Mouse (Mus musculus): ENCODE data around the gene Sf3b1. TPM values are rescaled to one million over a fixed set of nuclear protein-coding genes. Genes with fewer than 3 reads are reported as not detected.
"Not testable (repeated sequence)": the region's sequence is repeated elsewhere in the genome, so short reads cannot be mapped to it uniquely, and the experiment has no call there.

Sf3b1 gene
- polyA plus RNA-seq, 1 experiment from 2014 or later: 327 TPM

DNA sequence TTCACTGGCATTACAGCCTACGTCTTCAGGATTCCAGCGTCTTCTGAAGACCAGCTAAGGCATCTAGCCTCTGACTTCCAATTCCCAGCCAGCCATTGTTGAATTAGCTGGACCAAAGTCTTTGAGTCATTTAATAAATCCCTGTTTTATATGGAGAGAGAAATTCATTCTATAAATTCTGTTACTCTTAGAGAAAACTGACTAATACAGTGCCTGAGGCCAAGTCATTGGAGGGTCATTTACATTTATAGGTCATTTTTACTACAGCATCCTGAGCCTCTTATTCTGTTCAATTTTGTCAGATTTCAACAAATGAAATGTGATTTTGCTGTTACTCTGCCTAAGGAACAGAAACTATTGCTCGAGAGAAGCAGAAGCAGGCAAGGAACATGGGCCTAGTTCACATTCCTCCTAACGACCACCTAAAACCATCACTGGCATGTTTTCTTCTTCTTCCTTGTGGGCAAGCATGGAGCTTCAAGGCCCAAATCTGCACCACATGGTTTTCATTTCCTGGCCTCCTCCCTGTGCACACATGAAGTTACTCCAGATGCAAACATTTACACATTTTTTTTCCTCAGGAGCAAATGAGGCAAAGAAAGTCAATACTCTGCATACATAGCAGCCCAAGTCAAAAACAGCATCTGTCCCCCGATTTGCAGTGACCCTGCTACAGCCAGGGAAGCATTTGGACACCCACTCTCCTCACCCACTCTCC, 55.4 kb downstream of the Sf3b1 start:
- no peaks in the 10 kb centered on the region for H3K36me3 ChIP-seq
- WGBS: 81% methylated on average over 5 of the region's 5 CpGs
- no peak overlapping the region for H3K27ac ChIP-seq
- no peaks in the 10 kb centered on the region for H3K27me3 ChIP-seq (replicated peaks)
- no peak overlapping the region for H3K4me2 ChIP-seq (replicated peaks)
- H3K4me3 ChIP-seq (replicated peaks): no peak overlapping the region
- H3K4me1 ChIP-seq (replicated peaks): no peaks in the 10 kb centered on the region
- H3K9ac ChIP-seq: no peak overlapping the region
- no peaks in the 10 kb centered on the region for H3K9me3 ChIP-seq
- ATAC-seq: no peak

DNA sequence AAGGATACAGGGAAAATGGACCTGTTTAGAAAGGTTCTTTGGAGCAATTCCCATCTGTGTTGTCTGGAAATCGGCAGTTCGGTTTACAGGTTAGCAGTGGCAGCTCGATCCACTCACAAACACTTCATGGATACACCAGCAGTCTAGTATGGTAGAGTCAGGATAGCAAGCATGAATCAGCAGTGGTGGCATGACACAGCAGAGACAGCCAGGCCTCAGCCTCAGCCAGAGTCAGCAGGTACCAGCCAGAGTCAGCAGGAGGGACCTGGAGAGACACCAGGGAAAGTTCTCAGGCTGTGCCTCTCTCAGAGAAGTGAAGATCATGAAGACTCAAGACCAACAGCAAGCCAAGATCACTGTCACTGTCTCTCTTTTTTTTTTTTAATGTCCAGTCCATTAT, 60.4 kb downstream of the Sf3b1 start:
- Histone ChIP-seq H3K9me3 (no peaks in the 10 kb centered on the region), H3K27me3 (replicated peaks) (no peaks in the 10 kb centered on the region), H3K4me1 (replicated peaks) (no peaks in the 10 kb centered on the region), H3K9ac (no peak overlapping the region), H3K4me2 (replicated peaks) (no peak overlapping the region), H3K27ac (no peak overlapping the region), H3K36me3 (no peaks in the 10 kb centered on the region), H3K4me3 (replicated peaks) (no peak overlapping the region)
- 87% methylated on average over 3 of the region's 3 CpGs for WGBS
- ATAC-seq: no peak

GRCm38 (mm10) chr1:54965159-54965995, 61.9 kb downstream of the Sf3b1 start:
- no peak overlapping the region for H3K27ac ChIP-seq
- 57% methylated on average over 11 of the region's 11 CpGs for WGBS
- no peak for ATAC-seq
- H3K9me3 ChIP-seq: no peaks in the 10 kb centered on the region
- no peak overlapping the region for H3K9ac ChIP-seq
- no peaks in the 10 kb centered on the region for H3K36me3 ChIP-seq
- no peaks in the 10 kb centered on the region for H3K4me1 ChIP-seq (replicated peaks)
- no peaks in the 10 kb centered on the region for H3K27me3 ChIP-seq (replicated peaks)
- H3K4me3 ChIP-seq (replicated peaks): no peak overlapping the region
- no peak overlapping the region for H3K4me2 ChIP-seq (replicated peaks)

GRCm38 (mm10) chr1:54961724-54962123, 65.6 kb downstream of the Sf3b1 start:
- H3K27ac ChIP-seq: no peak overlapping the region
- no peaks in the 10 kb centered on the region for H3K9me3 ChIP-seq

DNA sequence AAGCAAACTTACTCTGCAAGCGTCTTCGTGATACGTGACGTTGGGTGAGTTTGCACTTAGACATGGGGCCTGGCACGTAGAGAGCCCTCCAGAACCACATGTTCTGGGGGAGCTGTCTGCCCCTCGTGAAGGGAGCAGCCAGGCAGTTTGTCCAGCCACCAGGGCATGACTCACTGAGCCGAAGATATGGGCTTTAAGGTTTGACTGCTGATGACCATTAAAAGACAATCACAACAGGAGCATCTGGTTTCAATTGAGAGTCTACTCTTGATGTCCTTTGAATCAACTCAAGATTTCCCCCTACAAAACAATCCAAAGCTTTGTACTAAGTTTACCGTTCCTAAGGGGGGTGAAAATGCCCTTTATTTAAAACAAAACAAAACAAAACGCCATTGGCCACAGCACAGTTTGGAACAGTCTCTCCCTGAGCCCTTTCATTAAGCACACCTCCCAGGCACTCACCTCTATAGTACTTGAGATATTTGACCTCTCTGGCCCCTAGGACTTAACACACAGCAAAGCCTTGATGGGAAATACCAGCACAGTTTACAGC, 66.6 kb downstream of the Sf3b1 start:
- Histone ChIP-seq H3K9me3 (no peaks in the 10 kb centered on the region), H3K4me2 (replicated peaks) (no peak overlapping the region), H3K4me3 (replicated peaks) (no peak overlapping the region), H3K27ac (no peak overlapping the region), H3K9ac (no peak overlapping the region), H3K27me3 (replicated peaks) (no peaks in the 10 kb centered on the region), H3K36me3 (no peaks in the 10 kb centered on the region), H3K4me1 (replicated peaks) (no peaks in the 10 kb centered on the region)
- ATAC-seq: no peak
- 63% methylated on average over 9 of the region's 9 CpGs for WGBS

More at GRCm38 (mm10) chr1:54961724-54962123, 65.6 kb downstream of the Sf3b1 start:
- H3K4me2 ChIP-seq (replicated peaks): no peak overlapping the region
- no peaks in the 10 kb centered on the region for H3K27me3 ChIP-seq (replicated peaks)
- no peak for ATAC-seq
- no peaks in the 10 kb centered on the region for H3K4me1 ChIP-seq (replicated peaks)
- 70% methylated on average over 9 of the region's 9 CpGs for WGBS
- no peak overlapping the region for H3K9ac ChIP-seq
- H3K36me3 ChIP-seq: no peaks in the 10 kb centered on the region
- no peak overlapping the region for H3K4me3 ChIP-seq (replicated peaks)

- Histone ChIP-seq H3K36me3 (no peaks in the 10 kb centered on the region), H3K4me3 (replicated peaks) (no peak overlapping the region), H3K27ac (no peak overlapping the region), H3K9ac (no peak overlapping the region), H3K4me1 (replicated peaks) (no peaks in the 10 kb centered on the region), H3K27me3 (replicated peaks) (no peaks in the 10 kb centered on the region), H3K9me3 (no peaks in the 10 kb centered on the region), H3K4me2 (replicated peaks) (no peak overlapping the region)
- ATAC-seq: no peak
- 68% methylated on average over 3 of the region's 3 CpGs for WGBS
Observed at GRCm38 (mm10) chr1:54958525-54958924, 68.8 kb downstream of the Sf3b1 start.

DNA sequence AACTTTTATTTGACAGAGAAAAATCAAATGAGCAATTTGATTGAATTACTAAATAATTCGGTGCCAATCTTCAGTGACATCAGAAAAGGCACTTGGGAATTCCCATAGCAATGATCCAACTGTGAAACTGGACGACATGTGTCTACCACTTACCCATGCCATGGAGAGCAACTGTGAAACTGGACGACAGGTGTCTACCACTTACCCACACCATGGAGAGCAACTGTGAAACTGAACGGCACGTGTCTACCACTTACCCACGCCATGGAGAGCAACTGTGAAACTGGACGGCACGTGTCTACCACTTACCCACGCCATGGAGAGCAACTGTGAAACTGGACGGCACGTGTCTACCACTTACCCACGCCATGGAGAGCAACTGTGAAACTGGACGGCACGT, 70.3 kb downstream of the Sf3b1 start:
- not testable (repeated sequence) for ATAC-seq; H3K9ac ChIP-seq; H3K27ac ChIP-seq; H3K4me1 ChIP-seq (replicated peaks); H3K4me3 ChIP-seq (replicated peaks); H3K36me3 ChIP-seq; H3K4me2 ChIP-seq (replicated peaks); H3K9me3 ChIP-seq; H3K27me3 ChIP-seq (replicated peaks)
- 91% methylated on average over 14 of the region's 14 CpGs for WGBS

DNA sequence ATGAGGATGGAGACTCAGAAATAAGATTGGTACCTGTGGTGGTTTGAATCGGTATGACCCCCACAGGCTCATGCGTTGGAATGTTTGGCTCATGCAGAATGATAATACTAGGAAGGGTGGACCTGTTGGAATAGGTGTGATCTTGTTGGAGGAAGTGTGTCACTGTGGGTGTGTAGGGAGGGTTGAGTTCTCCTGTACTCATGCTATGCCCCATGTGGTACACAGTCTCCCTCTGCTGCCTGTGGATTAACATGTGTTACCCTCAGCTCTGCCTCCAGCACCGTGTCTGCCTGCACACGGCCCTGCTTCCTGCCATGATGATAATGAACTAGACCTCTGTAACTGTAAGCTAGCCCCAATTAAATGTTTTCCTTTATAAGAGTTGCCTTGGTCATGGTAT, 72.4 kb downstream of the Sf3b1 start:
- Histone ChIP-seq H3K9me3 (no peaks in the 10 kb centered on the region), H3K27me3 (replicated peaks) (no peaks in the 10 kb centered on the region), H3K36me3 (no peaks in the 10 kb centered on the region), H3K4me2 (replicated peaks) (no peak overlapping the region), H3K4me1 (replicated peaks) (no peaks in the 10 kb centered on the region), H3K4me3 (replicated peaks) (no peak overlapping the region), H3K9ac (no peak overlapping the region), H3K27ac (no peak overlapping the region)
- WGBS: 84% methylated on average over 4 of the region's 4 CpGs
- no peak for ATAC-seq

GRCm38 (mm10) chr1:54944648-54945047, 82.6 kb downstream of the Sf3b1 start:
- Histone ChIP-seq H3K4me3 (replicated peaks) (no peak overlapping the region), H3K27ac (no peak overlapping the region), H3K9me3 (no peaks in the 10 kb centered on the region), H3K4me2 (replicated peaks) (no peak overlapping the region), H3K27me3 (replicated peaks) (no peaks in the 10 kb centered on the region), H3K36me3 (no peaks in the 10 kb centered on the region), H3K4me1 (replicated peaks) (no peaks in the 10 kb centered on the region), H3K9ac (no peak overlapping the region)
- no peak for ATAC-seq
- 67% methylated on average over 3 of the region's 3 CpGs for WGBS

DNA sequence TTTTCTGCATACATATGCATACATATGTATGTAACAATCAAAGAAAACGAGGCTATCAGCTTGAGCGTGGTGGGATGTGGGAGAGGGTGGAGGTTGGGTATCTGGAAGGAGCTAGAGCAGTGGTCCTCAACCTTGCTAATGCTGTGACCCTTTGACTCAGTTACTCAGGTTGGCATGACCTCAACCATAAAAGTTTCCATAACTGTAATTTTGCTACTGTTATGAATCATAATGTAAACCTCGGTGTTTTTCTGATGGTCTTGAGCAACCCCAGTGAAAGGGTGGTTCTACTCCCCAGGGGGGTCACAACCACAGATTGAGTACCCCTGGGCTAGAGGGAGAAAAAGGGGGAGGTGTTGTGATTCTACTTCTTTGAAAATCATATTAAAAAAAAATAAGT, 91.8 kb downstream of the Sf3b1 start:
- no peak for ATAC-seq
- Histone ChIP-seq H3K4me2 (replicated peaks) (no peak overlapping the region), H3K27ac (no peak overlapping the region), H3K4me1 (replicated peaks) (no peaks in the 10 kb centered on the region), H3K9ac (no peak overlapping the region), H3K9me3 (no peaks in the 10 kb centered on the region), H3K4me3 (replicated peaks) (no peak overlapping the region), H3K36me3 (no peaks in the 10 kb centered on the region), H3K27me3 (replicated peaks) (no peaks in the 10 kb centered on the region)
- 83% methylated on average over 3 of the region's 3 CpGs for WGBS

All from intestine, embryonic 15.5 days (tissue).